Mouse (Mus musculus) urinary bladder, postnatal 36 days (tissue): ENCODE measurements at regions not wholly inside any gene's neighbourhood (a gene's known extent, or its start where the extent isn't known, plus 50 kb on each side); places are given as distances from the start of the nearest gene placed in this dataset.

Experiments
- DNase-seq, 2 experiments: peaks; one replicate each; pipeline ENCODE4 v3.0.0; 2022; ENCODE audit warnings: low spot score in 2 of 2, mixed read lengths in 1 of 2

- no peak for DNase-seq
Measured at GRCm38 (mm10) chr17:79497629-79498028, 114.0 kb upstream of the Rmdn2 start.

DNA sequence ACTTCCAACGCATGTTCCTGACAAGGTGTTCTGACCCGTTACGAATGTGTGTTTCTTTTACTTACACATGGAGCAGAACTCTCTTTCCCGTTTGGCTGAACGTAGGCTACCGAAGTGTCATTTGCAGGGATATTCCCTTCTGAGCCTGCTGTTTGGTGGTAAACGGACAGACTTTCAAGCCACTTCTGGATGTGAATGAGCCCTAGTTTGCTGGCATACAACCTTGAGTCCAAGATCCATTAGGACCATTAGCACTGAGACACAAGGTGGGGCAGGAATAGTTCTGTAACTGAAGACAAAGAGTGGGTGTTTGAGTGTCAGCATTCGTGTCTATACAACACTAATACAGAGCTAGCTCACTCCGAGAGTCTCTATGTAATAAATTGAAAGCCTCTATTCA is 113.3 kb upstream of the Rmdn2 start:
- DNase-seq, result no peak

DNA sequence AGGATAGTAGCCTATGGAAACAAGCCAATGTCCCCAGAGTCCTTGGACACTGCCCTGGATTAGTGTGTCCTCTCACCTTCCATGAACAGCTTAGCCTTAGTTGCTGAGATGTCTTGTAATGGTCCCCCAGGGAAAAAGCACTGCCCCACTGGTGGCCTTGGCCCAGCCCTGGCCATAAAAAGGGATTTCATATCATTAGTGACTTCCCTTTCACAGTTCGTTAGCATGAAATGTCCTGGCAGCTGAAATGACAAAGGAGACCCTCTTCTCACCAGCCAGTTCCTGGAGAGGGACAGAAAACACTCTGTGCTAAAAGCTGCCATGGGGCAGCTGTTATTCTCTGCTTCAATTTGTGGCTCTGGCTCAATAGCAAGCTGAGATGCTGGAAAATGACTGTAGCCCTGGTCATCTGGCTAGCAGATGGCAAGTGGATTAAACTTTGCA is 110.6 kb upstream of the Rmdn2 start:
- no peak for DNase-seq

- DNase-seq, result no peak
Measured at GRCm38 (mm10) chr17:79501926-79502325, 109.7 kb upstream of the Rmdn2 start.

DNA sequence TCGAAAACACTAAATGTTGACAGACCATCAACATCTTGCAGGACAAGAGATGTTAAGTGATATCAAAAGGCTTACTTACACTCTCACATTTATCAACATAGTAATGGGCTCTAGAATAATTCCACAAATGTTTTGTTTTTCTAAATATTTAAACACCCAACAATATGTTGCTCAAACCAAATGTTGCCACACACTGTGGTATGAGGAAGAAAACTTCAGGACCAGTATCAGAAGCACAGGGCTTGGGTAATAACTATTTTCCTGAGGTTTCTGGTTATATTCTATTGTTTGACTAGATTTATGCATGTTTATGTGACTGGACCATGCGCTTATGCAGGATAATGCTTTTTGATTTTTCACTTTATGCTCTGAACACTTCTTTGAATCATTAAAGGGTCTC is 108.6 kb upstream of the Rmdn2 start:
- DNase-seq, result no peak

- no peak for DNase-seq
Measured at GRCm38 (mm10) chr17:79504209-79504608, 107.5 kb upstream of the Rmdn2 start.

DNA sequence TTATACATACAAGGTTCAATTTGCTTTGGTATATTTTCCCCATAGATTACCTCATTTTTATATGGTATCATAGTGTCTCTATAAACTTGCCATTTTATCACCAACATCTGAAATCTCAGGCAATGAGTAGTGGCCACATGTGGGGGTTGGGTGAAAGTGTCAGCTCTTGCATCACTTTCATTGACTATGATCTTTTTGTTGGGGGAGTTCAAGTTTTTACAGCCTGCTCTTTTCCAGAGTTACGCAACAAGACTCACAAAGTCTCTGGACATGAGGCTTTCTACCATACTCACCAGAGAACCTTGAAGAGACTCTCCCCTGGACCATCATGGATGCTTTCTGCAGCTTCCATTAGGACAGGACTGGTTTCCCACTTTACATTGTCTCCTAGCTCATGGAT is 106.1 kb upstream of the Rmdn2 start:
- no peak for DNase-seq

- DNase-seq, result no peak
Measured at GRCm38 (mm10) chr17:79509281-79509680, 102.4 kb upstream of the Rmdn2 start.

DNA sequence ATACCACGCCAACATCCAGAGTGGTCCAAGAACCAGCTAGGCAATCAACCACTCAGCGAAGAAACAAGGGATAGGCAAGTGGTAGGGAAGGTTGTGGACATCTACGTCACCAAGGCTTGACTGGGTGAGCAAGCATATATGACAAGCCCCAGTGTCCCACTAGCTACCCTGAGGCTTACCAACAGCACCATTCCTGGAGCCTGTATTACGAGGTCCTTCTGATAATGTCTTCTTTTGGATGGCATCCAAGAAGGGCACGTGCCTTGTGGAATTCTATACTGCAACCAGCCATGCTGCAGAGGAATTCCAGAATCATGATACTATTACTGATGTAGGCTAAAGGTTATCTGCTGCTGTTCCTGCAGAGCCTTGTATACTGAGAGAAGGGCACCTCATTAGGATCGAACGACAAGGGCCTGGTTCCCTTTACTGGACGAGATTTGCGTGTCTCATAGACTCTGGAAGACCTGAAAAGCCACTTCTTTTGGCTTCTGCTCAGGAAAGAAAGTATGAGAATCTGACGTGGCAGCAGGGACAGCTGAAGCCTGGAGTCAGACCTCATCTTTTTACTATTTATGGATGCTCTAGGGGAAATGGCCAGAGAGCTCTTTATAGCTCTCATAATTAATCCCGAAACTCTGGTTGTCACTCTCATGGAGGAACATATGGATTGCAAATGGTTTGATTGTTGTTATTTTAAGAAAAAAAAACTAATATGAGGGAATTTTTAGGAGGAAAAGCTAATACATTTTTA is 101.5 kb upstream of the Rmdn2 start:
- DNase-seq, result no peak

DNA sequence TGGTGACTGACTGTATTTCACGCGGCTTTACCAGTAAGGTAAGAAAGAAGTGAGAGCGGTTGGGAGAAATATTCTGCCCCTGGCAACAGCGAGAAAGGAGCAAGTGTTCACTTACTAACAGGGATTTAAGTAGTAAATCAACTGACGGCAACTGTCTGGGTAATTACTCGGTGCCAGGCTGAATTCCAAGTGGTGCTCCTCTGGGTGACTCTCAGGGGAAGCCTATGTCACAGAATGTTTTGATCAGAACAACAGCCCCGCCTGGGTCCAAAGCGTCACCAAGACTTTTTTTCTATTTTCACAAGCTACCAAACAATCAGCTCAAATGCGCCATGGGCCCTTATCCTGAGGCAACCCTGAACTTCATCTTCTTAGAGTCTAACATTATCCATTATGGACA is 100.4 kb upstream of the Rmdn2 start:
- DNase-seq, result peak in 1 of 2 experiments; percentile 20

DNA sequence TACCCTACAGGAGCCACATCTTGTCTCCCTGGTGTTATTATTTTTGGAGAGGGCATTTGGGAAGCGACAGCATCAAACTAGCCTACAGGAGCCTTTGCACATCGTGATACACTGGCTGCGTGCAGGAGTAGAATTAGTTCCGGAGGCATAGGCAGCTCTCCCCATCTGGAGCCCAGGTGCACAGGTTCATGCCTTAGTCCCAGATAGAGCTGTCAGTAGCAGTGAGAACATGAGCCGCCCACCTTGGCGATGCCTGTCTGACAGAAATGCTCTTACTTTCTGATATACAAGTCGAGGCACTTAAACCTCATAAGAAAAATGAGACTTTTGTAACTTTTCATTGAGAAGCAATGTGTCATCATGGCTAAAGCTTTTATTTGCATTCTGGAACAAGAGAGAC is 97.6 kb upstream of the Rmdn2 start:
- no peak for DNase-seq

- peak; percentile 33 to 45 for DNase-seq
Measured at GRCm38 (mm10) chr17:79518185-79518584, 93.5 kb upstream of the Rmdn2 start.

GRCm38 (mm10) chr17:79518696-79519095 is 93.0 kb upstream of the Rmdn2 start:
- DNase-seq, result no peak

GRCm38 (mm10) chr17:79519356-79519755 is 92.3 kb upstream of the Rmdn2 start:
- DNase-seq, result no peak

DNA sequence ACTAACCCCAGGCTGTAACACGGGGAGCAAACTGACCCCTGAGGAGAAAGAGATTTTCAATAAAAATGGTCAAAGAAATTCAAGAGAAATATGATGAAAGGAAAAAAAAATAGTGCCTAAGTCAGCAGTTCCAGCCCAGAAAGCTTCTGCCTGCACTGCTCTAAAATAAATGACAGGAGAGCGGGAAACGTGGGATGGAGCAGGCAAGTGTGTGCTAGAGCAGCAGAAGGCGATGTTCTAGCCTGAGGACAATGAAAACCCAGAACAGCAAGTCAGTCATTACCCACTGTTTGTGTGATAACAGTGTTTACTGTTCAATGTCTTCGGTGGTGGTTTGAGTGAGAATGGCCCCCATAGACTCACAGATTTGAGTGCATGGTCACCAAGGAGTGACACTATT is 91.4 kb upstream of the Rmdn2 start:
- DNase-seq, result no peak

DNA sequence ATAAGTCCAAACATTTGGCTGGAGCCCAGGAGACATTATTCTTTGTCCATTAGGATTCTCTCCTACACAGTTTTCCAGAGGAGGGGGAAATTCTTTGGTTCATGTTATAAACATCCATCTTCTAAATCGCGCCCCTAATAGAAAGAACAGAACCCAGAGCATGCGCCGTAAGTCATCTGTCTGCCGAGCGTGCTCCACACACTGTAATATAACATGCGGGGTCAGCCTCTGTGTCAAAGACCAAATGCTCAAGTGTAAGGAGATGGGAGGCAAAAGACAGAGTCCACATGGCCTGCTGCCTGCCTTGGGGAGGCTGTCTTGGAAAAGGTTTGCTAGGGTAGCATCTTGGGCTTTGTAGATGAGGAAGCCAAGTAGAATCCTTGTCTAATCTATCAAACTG is 90.0 kb upstream of the Rmdn2 start:
- DNase-seq, result no peak

DNA sequence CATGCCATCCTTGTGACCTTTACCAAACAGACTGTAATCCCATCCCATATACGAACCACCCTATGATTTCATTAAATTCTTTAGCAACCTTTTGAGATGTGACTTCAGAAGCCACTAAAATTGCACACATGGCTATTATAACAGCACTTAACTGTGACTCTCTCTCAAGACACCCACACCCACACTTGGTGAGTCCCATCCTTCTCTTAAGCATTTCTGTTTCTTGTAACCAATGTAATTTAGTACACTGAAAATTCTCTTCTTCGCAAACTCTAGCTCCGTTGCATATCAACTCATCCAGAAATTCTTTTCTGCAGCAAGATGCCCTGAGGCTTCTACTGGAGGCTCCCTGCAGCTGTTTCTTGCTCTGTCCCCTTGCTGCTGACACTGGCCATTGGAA is 88.4 kb upstream of the Rmdn2 start:
- DNase-seq, result no peak

GRCm38 (mm10) chr17:79527391-79527790 is 84.3 kb upstream of the Rmdn2 start:
- DNase-seq, result no peak

GRCm38 (mm10) chr17:79536549-79536948 is 75.1 kb upstream of the Rmdn2 start:
- DNase-seq, result no peak

GRCm38 (mm10) chr17:79538789-79539188 is 72.9 kb upstream of the Rmdn2 start:
- no peak for DNase-seq

- no peak for DNase-seq
Measured at GRCm38 (mm10) chr17:79540038-79540437, 71.6 kb upstream of the Rmdn2 start.

- no peak for DNase-seq
Measured at GRCm38 (mm10) chr17:79540511-79540910, 71.2 kb upstream of the Rmdn2 start.

DNA sequence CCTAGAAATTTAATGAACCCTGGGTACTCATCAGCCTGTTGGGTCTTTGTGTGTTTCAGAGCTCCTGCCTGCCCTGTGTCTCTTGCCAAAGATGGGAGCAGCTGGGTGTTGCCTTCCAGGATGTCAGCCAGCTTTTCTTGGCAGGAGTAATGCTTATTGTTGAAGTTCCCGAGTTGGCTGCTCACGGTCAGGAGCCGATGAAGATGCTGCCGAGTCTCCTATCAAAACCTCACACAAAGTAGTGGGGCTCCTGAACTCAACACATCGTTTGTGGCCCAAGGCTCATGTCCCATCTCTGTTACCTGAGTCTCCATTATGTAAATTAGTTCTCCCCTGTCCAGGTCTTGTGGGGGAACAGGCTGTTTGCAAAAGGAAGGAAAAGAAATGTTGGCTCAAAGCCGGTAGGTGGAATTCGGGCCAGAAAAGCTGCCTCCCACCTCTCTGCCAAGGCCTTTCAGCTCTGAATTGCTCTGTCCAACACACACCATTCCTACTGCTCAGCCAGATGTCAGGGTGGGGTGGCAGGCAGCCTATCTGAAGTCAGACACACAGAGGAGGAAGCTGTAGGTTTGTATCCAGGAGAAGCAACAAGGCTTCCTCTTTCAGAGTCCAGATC is 67.6 kb upstream of the Rmdn2 start:
- DNase-seq, result peak; percentile 32 to 68

DNA sequence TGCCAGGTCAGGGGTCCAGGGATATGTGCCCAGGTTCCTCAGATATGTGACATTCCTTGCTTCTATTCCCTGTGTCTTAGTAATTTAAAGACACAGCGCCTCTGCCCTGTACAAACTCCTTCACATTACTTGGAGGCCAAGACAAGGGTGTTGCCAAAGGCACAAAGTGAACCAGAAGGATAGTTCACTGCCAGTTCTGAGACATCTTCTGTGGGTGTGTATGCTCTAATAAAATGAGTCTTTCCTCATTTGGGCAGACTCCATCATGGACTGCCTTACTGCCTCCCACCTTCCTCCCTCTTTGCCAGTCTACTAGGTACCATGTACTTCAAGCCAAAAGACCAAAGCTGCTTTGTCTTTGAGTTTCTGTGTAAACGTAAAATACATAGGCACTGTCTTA is 65.8 kb upstream of the Rmdn2 start:
- no peak for DNase-seq
